Mouse (Mus musculus): ENCODE data around the gene Rasl12. TPM values are rescaled to one million over a fixed set of nuclear protein-coding genes. Genes with fewer than 3 reads are reported as not detected.
A peak's percentile ranks its signal among the peaks of the same experiment; 100 is the strongest.

Rasl12 gene
- polyA plus RNA-seq, 1 experiment from 2014 or later: 2.0 TPM

- DNase-seq (ENCODE audit: low spot score): peak; percentile 98
These were observed 37.5 kb downstream of the Rasl12 start, which contains the start of gene Mtfmt for GRCm38 (mm10) chr9:65435671-65436301. TSS of gene Mtfmt (plus strand) at chr9:65435782.

- no peak for DNase-seq (ENCODE audit: low spot score)
These were observed 46.4 kb downstream of the Rasl12 start for GRCm38 (mm10) chr9:65444692-65445091.

- no peak for DNase-seq (ENCODE audit: low spot score)
These were observed 49.6 kb downstream of the Rasl12 start for GRCm38 (mm10) chr9:65447951-65448350.

- no peak for DNase-seq (ENCODE audit: low spot score)
These were observed 60.7 kb downstream of the Rasl12 start for GRCm38 (mm10) chr9:65458975-65459374.

GRCm38 (mm10) chr9:65460198-65460597 is 61.9 kb downstream of the Rasl12 start:
- no peak for DNase-seq (ENCODE audit: low spot score)

DNA sequence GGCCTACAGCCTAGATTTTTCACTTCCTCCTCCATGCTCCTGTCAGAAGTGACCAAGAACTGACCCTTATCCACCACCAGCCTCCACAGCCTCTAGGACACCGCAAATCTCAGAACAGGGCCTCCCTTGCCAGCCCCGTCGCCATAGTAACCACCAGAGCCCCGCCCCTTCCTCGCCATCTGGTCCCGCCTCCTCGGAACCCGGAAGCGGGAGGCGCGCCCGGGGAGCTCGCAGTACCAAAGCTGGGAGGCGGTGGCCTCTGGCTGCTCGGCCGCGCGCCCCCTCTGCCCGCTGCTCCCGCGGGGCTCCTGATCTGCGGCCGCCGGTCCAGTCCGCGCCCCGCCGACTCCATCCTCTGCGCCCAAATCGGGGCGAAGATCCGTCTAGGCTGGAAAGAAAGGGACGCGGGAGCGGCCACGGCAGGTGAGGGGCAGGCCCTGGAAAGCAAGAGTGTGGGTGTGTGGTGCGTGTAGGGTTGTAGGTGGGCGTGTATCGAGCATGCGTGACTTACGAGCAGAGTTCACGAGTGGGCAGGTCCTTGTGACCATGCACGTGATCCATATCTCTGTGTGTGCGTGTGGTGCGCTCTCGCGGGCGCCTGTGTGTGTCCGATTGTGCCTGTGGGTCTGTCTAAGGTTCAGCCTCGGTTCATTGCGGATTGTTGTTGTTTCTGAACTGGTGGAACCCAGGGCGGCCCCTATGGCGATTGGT is 62.6 kb downstream of the Rasl12 start, which contains the start of gene Spg21:
Spg21 (plus strand) TSS at position 216 of the 711 bp plus-strand sequence.
- peak; percentile 93 for DNase-seq (ENCODE audit: low spot score)

DNA sequence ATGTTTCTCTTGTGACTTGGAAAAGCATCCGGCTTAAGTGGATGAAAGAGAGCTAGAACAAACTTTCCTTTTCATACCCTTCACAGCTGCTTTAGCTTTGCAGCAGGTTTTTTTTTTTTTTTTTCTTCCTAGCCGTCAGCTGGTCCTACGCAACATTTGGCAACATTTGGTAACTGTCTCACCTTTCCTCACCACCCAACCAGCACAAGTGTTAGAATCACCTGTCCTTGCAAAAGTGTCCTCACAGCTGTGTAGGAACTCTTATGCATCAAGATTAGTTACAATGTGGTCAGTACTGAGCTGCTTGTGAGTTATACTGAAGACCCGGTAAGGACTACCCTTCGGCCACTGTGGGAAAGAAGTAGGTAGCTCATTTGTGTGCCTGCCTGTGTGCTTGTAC is 64.2 kb downstream of the Rasl12 start:
- no peak for DNase-seq (ENCODE audit: low spot score)

GRCm38 (mm10) chr9:65464161-65464560 is 65.9 kb downstream of the Rasl12 start:
- DNase-seq (ENCODE audit: low spot score): no peak

Other genes starting within 250 kb of the Rasl12 start
- 6.0 and 7.3 TPM in 2 replicates for gene Parp16, start 203.2 kb upstream of the Rasl12 start, polyA plus RNA-seq (2015; fragmentation: Nextera tagmentation; extraction: Ambion mirVana)
- gene Cilp, start 133.3 kb upstream of the Rasl12 start, polyA plus RNA-seq (2015; fragmentation: Nextera tagmentation; extraction: Ambion mirVana): 0.61 and 0.77 TPM in 2 replicates
- gene Clpx, start 104.2 kb upstream of the Rasl12 start, polyA plus RNA-seq (2015; fragmentation: Nextera tagmentation; extraction: Ambion mirVana): 49.8 and 55.5 TPM in 2 replicates
- gene Pdcd7, start 52.4 kb upstream of the Rasl12 start, polyA plus RNA-seq (2015; fragmentation: Nextera tagmentation; extraction: Ambion mirVana): 14.8 and 18.6 TPM in 2 replicates
- 0.12 and 0.22 TPM in 2 replicates for gene Ubap1l, start 37.5 kb upstream of the Rasl12 start, polyA plus RNA-seq (2015; fragmentation: Nextera tagmentation; extraction: Ambion mirVana)
- gene Kbtbd13, start 6.9 kb upstream of the Rasl12 start, polyA plus RNA-seq (2015; fragmentation: Nextera tagmentation; extraction: Ambion mirVana): 0.37 and 0.55 TPM in 2 replicates
- gene Slc51b, start 24.4 kb downstream of the Rasl12 start, polyA plus RNA-seq (2015; fragmentation: Nextera tagmentation; extraction: Ambion mirVana): 0.21 TPM in 1 of 2 replicates, not detected in the other
- gene Mtfmt, start 37.3 kb downstream of the Rasl12 start, polyA plus RNA-seq (2015; fragmentation: Nextera tagmentation; extraction: Ambion mirVana): 19.5 and 23.5 TPM in 2 replicates
- gene Spg21, start 62.4 kb downstream of the Rasl12 start, polyA plus RNA-seq (2015; fragmentation: Nextera tagmentation; extraction: Ambion mirVana): 105 and 115 TPM in 2 replicates
- 0.12 TPM in 2 replicates for gene Ankdd1a, start 121.7 kb downstream of the Rasl12 start, polyA plus RNA-seq (2015; fragmentation: Nextera tagmentation; extraction: Ambion mirVana)
- gene Plekho2, start 181.5 kb downstream of the Rasl12 start, polyA plus RNA-seq (2015; fragmentation: Nextera tagmentation; extraction: Ambion mirVana): 12.2 and 14.9 TPM in 2 replicates
- gene Pif1, start 188.7 kb downstream of the Rasl12 start, polyA plus RNA-seq (2015; fragmentation: Nextera tagmentation; extraction: Ambion mirVana): 14.4 and 17.4 TPM in 2 replicates
- gene Rbpms2, start 231.1 kb downstream of the Rasl12 start, polyA plus RNA-seq (2015; fragmentation: Nextera tagmentation; extraction: Ambion mirVana): 1.8 and 2.0 TPM in 2 replicates